Mouse (Mus musculus): ENCODE results near the gene Sptssb. TPM values are rescaled to one million over a fixed set of nuclear protein-coding genes. Genes with fewer than 3 reads are reported as not detected.

Gene Sptssb
- polyA plus RNA-seq, 2 experiments: 0.31 to 0.51 TPM

DNA sequence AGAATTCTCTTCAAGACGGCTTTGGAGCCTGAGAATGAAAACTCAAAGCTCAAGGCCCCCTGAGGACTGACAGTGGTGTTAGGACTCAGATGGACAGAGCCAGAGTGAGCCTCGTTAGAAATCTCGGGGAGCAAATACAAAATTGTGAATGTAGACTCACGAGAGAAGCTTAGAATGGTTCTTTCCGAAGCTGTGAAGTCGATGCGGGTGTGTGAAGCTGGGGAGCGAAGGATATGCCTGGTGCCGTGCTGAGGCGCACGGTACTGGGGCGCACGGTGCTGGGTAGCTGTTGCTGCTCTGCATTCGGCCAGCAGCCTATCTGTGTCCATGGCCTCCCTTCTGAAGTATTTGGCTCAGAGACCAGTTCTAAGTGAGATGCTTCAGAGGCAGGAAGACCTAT lies 11.4 kb upstream of the Sptssb start:
- no peak for TF ChIP-seq CTCF (IDR thresholded peaks at IDR 0.05; ENCODE audit: low read depth)
- Histone ChIP-seq H3K4me3 (ENCODE audit: insufficient read depth in 1 of 2, low read depth in 2 of 2, low read length in 2 of 2) (no peak overlapping the region), H3K4me2 (ENCODE audit: low read depth) (no peak overlapping the region), H3K9ac (replicated peaks) (no peak overlapping the region), H3K27me3 (ENCODE audit: control insufficient read depth, insufficient read depth, low read length) (no peaks in the 10 kb centered on the region), H3K9me3 (ENCODE audit: control insufficient read depth, low read length) (no peaks in the 10 kb centered on the region), H3K27ac (no peak overlapping the region), H3K4me1 (replicated peaks; ENCODE audit: control insufficient read depth in 2 of 2, insufficient read depth in 2 of 2, low read length in 1 of 2) (no peaks in the 10 kb centered on the region), H3K36me3 (replicated peaks; ENCODE audit: control insufficient read depth, insufficient read depth, low read depth) (no peaks in the 10 kb centered on the region)
- DNase-seq (ENCODE audit: low read depth in 3 of 3, low spot score in 3 of 3) (no peak), ATAC-seq (ENCODE audit: insufficient read depth) (no peak)
- 72% methylated on average over 14 of the region's 14 CpGs for WGBS (ENCODE audit: insufficient replicate concordance)

DNA sequence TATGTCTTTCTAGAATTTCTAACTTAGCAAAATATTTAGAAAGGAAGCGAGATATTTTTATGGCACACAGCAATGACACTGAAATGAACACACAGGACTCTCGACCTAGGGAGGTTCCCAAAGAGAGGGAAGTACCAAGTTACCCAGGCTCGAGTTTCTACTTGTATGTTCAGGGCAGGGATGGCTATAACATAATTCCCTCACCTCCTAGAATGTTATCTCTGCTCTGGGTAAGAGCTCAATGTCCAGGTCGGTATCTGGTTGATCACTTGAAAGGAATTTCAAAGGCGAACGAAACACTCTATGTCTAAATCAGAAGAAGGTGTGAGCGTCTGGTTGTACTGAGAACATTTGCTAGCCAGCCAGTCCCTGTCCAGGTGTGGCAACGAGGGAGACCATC lies 10.0 kb upstream of the Sptssb start:
- no peak for ATAC-seq (ENCODE audit: insufficient read depth)
- H3K9me3 ChIP-seq (ENCODE audit: control insufficient read depth, low read length): no peaks in the 10 kb centered on the region
- 58% methylated on average over 8 of the region's 8 CpGs for WGBS (ENCODE audit: insufficient replicate concordance)
- no peaks in the 10 kb centered on the region for H3K27me3 ChIP-seq (ENCODE audit: control insufficient read depth, insufficient read depth, low read length)
- no peaks in the 10 kb centered on the region for H3K4me1 ChIP-seq (replicated peaks; ENCODE audit: control insufficient read depth in 2 of 2, insufficient read depth in 2 of 2, low read length in 1 of 2)
- TF ChIP-seq EP300 (IDR thresholded peaks at IDR 0.05; ENCODE audit: low read depth) (no peak), CTCF (IDR thresholded peaks at IDR 0.05; ENCODE audit: low read depth) (no peak)
- DNase-seq (ENCODE audit: low read depth in 3 of 3, low spot score in 3 of 3): no peak
- no peak overlapping the region for H3K4me3 ChIP-seq (ENCODE audit: insufficient read depth in 1 of 2, low read depth in 2 of 2, low read length in 2 of 2)
- no peaks in the 10 kb centered on the region for H3K36me3 ChIP-seq (replicated peaks; ENCODE audit: control insufficient read depth, insufficient read depth, low read depth)
- no peak overlapping the region for H3K9ac ChIP-seq (replicated peaks)
- H3K4me2 ChIP-seq (ENCODE audit: low read depth): no peak overlapping the region
- H3K27ac ChIP-seq: no peak overlapping the region

GRCm38 (mm10) chr3:69861789-69862395 lies 2.2 kb upstream of the Sptssb start:
- TF ChIP-seq CTCF (IDR thresholded peaks at IDR 0.05; ENCODE audit: low read depth) (no peak), EP300 (IDR thresholded peaks at IDR 0.05; ENCODE audit: low read depth) (no peak)
- DNase-seq (ENCODE audit: low read depth in 3 of 3, low spot score in 3 of 3) (no peak), ATAC-seq (ENCODE audit: insufficient read depth) (no peak)
- WGBS (ENCODE audit: insufficient replicate concordance): 29% methylated on average over 9 of the region's 9 CpGs
- Histone ChIP-seq H3K9me3 (ENCODE audit: control insufficient read depth, low read length) (no peaks in the 10 kb centered on the region), H3K27me3 (ENCODE audit: control insufficient read depth, insufficient read depth, low read length) (peaks cover 10% of the 10 kb centered on the region), H3K9ac (replicated peaks) (no peak overlapping the region), H3K4me1 (replicated peaks; ENCODE audit: control insufficient read depth in 2 of 2, insufficient read depth in 2 of 2, low read length in 1 of 2) (no peaks in the 10 kb centered on the region), H3K36me3 (replicated peaks; ENCODE audit: control insufficient read depth, insufficient read depth, low read depth) (no peaks in the 10 kb centered on the region), H3K27ac (no peak overlapping the region), H3K4me3 (ENCODE audit: insufficient read depth in 1 of 2, low read depth in 2 of 2, low read length in 2 of 2) (no peak overlapping the region), H3K4me2 (ENCODE audit: low read depth) (no peak overlapping the region; the same call in 1 of the 2 replicates)

DNA sequence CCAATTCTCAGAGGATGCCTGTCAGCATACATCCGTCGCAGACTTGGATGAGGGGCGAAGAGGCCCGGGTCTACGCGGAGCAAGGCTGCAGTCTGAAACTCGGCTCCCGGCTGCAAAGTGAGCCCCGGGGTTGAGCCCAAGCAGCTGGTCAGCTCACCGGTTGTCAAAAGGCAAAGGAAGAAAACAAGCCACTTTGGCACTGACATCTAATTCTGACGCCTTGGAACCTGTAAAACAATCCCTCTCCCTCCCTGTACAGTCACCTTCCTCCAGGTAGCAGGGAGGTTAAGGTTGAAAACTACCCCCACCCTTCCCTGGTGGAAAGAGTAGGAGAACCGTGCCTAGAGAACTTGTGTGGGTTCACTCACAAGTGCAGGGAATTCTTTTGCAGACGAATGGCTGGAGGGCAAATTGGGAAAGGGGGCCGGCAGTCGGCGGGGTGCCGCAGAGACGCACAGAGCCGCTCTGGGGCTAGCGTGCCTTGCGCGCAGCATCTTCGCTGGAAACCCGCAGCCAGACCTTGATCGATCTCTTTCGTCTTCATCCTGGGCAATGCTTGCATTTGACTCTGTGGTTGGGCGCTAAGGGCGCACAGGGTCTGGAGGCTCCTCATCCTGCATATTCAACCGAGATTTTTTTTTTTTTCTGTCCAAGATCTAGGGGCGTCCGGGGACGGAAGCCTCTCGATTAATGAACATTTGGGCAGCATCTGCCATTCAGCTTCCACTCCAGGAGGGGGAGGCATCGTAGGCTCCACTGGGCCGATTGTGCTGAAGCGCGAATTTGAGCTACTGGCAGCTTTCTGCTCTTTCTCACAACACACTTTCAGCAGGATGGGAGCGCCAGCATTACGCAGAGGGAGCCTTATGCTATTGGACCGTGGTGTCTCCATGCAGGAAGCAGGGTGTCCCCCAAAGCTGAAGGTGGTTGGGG lies 1.1 kb upstream of the Sptssb start:
- WGBS (ENCODE audit: insufficient replicate concordance): 2% methylated on average over 40 of the region's 40 CpGs
- peak overlapping the region; percentile 34 to 49 for H3K4me3 ChIP-seq (ENCODE audit: insufficient read depth in 1 of 2, low read depth in 2 of 2, low read length in 2 of 2)

DNA sequence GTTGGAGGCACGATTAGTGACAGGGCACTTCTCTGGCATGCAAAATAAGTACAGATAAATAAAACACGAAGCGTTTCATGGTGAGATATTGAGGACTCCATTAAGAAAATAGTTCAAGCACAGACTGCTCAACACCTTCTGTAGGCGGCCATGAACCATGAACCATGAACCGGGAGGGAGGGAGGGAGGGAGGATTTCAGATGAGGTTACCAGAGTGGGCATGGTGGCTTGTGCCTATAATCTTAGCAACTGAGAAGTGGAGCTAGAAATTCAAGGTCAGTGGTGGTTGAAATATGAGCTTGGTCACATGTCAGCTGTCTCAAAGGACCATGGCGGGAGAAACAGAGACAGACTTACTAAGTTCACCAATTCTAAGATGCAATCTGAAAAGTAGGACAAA lies 20.3 kb downstream of the Sptssb start:
- Histone ChIP-seq H3K9ac (replicated peaks) (no peak overlapping the region), H3K9me3 (ENCODE audit: control insufficient read depth, low read length) (no peaks in the 10 kb centered on the region), H3K36me3 (replicated peaks; ENCODE audit: control insufficient read depth, insufficient read depth, low read depth) (no peaks in the 10 kb centered on the region), H3K4me2 (ENCODE audit: low read depth) (no peak overlapping the region), H3K27me3 (ENCODE audit: control insufficient read depth, insufficient read depth, low read length) (no peaks in the 10 kb centered on the region), H3K27ac (no peak overlapping the region), H3K4me1 (replicated peaks; ENCODE audit: control insufficient read depth in 2 of 2, insufficient read depth in 2 of 2, low read length in 1 of 2) (no peaks in the 10 kb centered on the region), H3K4me3 (ENCODE audit: insufficient read depth in 1 of 2, low read depth in 2 of 2, low read length in 2 of 2) (no peak overlapping the region)
- TF ChIP-seq CTCF (IDR thresholded peaks at IDR 0.05; ENCODE audit: low read depth): no peak
- no peak for TF ChIP-seq EP300 (IDR thresholded peaks at IDR 0.05; ENCODE audit: low read depth)
- ATAC-seq (ENCODE audit: insufficient read depth) (no peak), DNase-seq (ENCODE audit: low read depth in 3 of 3, low spot score in 3 of 3) (no peak)
- WGBS (ENCODE audit: insufficient replicate concordance): 61% methylated on average over 6 of the region's 6 CpGs

More for the DNA sequence above, 1.1 kb upstream of the Sptssb start:
- TF ChIP-seq CTCF (IDR thresholded peaks at IDR 0.05; ENCODE audit: low read depth) (peak; percentile 24; the same call in 1 of the 2 replicates), EP300 (IDR thresholded peaks at IDR 0.05; ENCODE audit: low read depth) (no peak)
- Histone ChIP-seq H3K4me1 (replicated peaks; ENCODE audit: control insufficient read depth in 2 of 2, insufficient read depth in 2 of 2, low read length in 1 of 2) (no peaks in the 10 kb centered on the region), H3K27me3 (ENCODE audit: control insufficient read depth, insufficient read depth, low read length) (peaks cover 10% of the 10 kb centered on the region), H3K9ac (replicated peaks) (no peak overlapping the region), H3K27ac (no peak overlapping the region), H3K36me3 (replicated peaks; ENCODE audit: control insufficient read depth, insufficient read depth, low read depth) (no peaks in the 10 kb centered on the region), H3K4me2 (ENCODE audit: low read depth) (peak overlapping the region; percentile 49), H3K9me3 (ENCODE audit: control insufficient read depth, low read length) (no peaks in the 10 kb centered on the region)
- DNase-seq (ENCODE audit: low read depth in 3 of 3, low spot score in 3 of 3) (no peak), ATAC-seq (ENCODE audit: insufficient read depth) (no peak)

Measured in liver, embryonic 14.5 days (tissue).